Mouse (Mus musculus): Measurements from ENCODE around the gene Pigm. TPM values are rescaled to one million over a fixed set of nuclear protein-coding genes. Genes with fewer than 3 reads are reported as not detected.

Pigm gene
- polyA plus RNA-seq, 1 experiment from 2014 or later: 5.1 TPM

GRCm38 (mm10) chr1:172420181-172420580 lies 43.8 kb downstream of the Pigm start:
- Histone ChIP-seq H3K4me2 (no peak overlapping the region), H3K27me3 (no peaks in the 10 kb centered on the region), H3K27ac (replicated peaks) (no peak overlapping the region), H3K9me3 (no peaks in the 10 kb centered on the region), H3K9ac (no peak overlapping the region), H3K36me3 (no peaks in the 10 kb centered on the region), H3K4me3 (no peak overlapping the region), H3K4me1 (replicated peaks) (0 out of 2 replicates have a peak, but pooled peaks cover 4% of the 10 kb centered on the region)
- ATAC-seq (ENCODE audit: low read depth): no peak
- WGBS: 90% methylated on average over 6 of the region's 6 CpGs

- no peak overlapping the region for H3K9ac ChIP-seq
- no peak for ATAC-seq (ENCODE audit: low read depth)
- H3K4me2 ChIP-seq: no peak overlapping the region
- no peaks in the 10 kb centered on the region for H3K36me3 ChIP-seq
- no peak overlapping the region for H3K27ac ChIP-seq (replicated peaks)
- H3K9me3 ChIP-seq: no peaks in the 10 kb centered on the region
- 63% methylated on average over 1 of the region's 1 CpGs for WGBS
- H3K4me3 ChIP-seq: no peak overlapping the region
- H3K27me3 ChIP-seq: no peaks in the 10 kb centered on the region
- H3K4me1 ChIP-seq (replicated peaks): no peaks in the 10 kb centered on the region
These were observed 47.0 kb downstream of the Pigm start for GRCm38 (mm10) chr1:172423393-172423792.

GRCm38 (mm10) chr1:172426419-172426818 lies 50.1 kb downstream of the Pigm start:
- 52% methylated on average over 1 of the region's 1 CpGs for WGBS
- Histone ChIP-seq H3K4me3 (no peak overlapping the region), H3K4me2 (no peak overlapping the region), H3K9ac (no peak overlapping the region), H3K27ac (replicated peaks) (no peak overlapping the region), H3K36me3 (no peaks in the 10 kb centered on the region), H3K9me3 (no peaks in the 10 kb centered on the region), H3K4me1 (replicated peaks) (no peaks in the 10 kb centered on the region), H3K27me3 (no peaks in the 10 kb centered on the region)
- ATAC-seq (ENCODE audit: low read depth): no peak

- WGBS: 89% methylated on average over 3 of the region's 3 CpGs
- Histone ChIP-seq H3K9ac (no peak overlapping the region), H3K9me3 (no peaks in the 10 kb centered on the region), H3K4me1 (replicated peaks) (no peaks in the 10 kb centered on the region), H3K36me3 (no peaks in the 10 kb centered on the region), H3K27me3 (no peaks in the 10 kb centered on the region), H3K4me3 (no peak overlapping the region), H3K4me2 (no peak overlapping the region), H3K27ac (replicated peaks) (no peak overlapping the region)
- no peak for ATAC-seq (ENCODE audit: low read depth)
These were observed 51.5 kb downstream of the Pigm start for GRCm38 (mm10) chr1:172427841-172428240.

- Histone ChIP-seq H3K4me3 (no peak overlapping the region), H3K27me3 (no peaks in the 10 kb centered on the region), H3K36me3 (no peaks in the 10 kb centered on the region), H3K27ac (replicated peaks) (no peak overlapping the region), H3K9ac (no peak overlapping the region), H3K4me2 (no peak overlapping the region), H3K4me1 (replicated peaks) (no peaks in the 10 kb centered on the region), H3K9me3 (no peaks in the 10 kb centered on the region)
- ATAC-seq (ENCODE audit: low read depth): no peak
- WGBS: 81% methylated on average over 1 of the region's 1 CpGs
These were observed 52.3 kb downstream of the Pigm start for GRCm38 (mm10) chr1:172428614-172429013.

- H3K4me3 ChIP-seq: no peak overlapping the region
- WGBS: 58% methylated on average over 9 of the region's 9 CpGs
- no peaks in the 10 kb centered on the region for H3K9me3 ChIP-seq
- ATAC-seq (ENCODE audit: low read depth): no peak
- no peaks in the 10 kb centered on the region for H3K27me3 ChIP-seq
- no peak overlapping the region for H3K9ac ChIP-seq
- H3K27ac ChIP-seq (replicated peaks): no peak overlapping the region
- no peak overlapping the region for H3K4me2 ChIP-seq
- H3K4me1 ChIP-seq (replicated peaks): no peaks in the 10 kb centered on the region
- H3K36me3 ChIP-seq: no peaks in the 10 kb centered on the region
These were observed 54.4 kb downstream of the Pigm start for GRCm38 (mm10) chr1:172430731-172431220.

GRCm38 (mm10) chr1:172431836-172432586 lies 55.7 kb downstream of the Pigm start:
- WGBS: 60% methylated on average over 4 of the region's 4 CpGs
- H3K4me2 ChIP-seq: no peak overlapping the region
- no peak for ATAC-seq (ENCODE audit: low read depth)

GRCm38 (mm10) chr1:172432587-172432955 lies 56.2 kb downstream of the Pigm start:
- Histone ChIP-seq H3K4me3 (no peak overlapping the region), H3K4me2 (no peak overlapping the region), H3K36me3 (no peaks in the 10 kb centered on the region), H3K27ac (replicated peaks) (no peak overlapping the region), H3K9ac (no peak overlapping the region), H3K9me3 (no peaks in the 10 kb centered on the region), H3K4me1 (replicated peaks) (no peaks in the 10 kb centered on the region), H3K27me3 (no peaks in the 10 kb centered on the region)
- WGBS: 88% methylated on average over 3 of the region's 3 CpGs
- no peak for ATAC-seq (ENCODE audit: low read depth)

More at GRCm38 (mm10) chr1:172431836-172432586, 55.7 kb downstream of the Pigm start:
- H3K36me3 ChIP-seq: no peaks in the 10 kb centered on the region
- H3K9ac ChIP-seq: no peak overlapping the region
- no peaks in the 10 kb centered on the region for H3K27me3 ChIP-seq
- no peak overlapping the region for H3K27ac ChIP-seq (replicated peaks)
- no peaks in the 10 kb centered on the region for H3K9me3 ChIP-seq
- no peak overlapping the region for H3K4me3 ChIP-seq
- H3K4me1 ChIP-seq (replicated peaks): no peaks in the 10 kb centered on the region

GRCm38 (mm10) chr1:172433012-172433850 lies 56.9 kb downstream of the Pigm start:
- no peak overlapping the region for H3K4me3 ChIP-seq
- no peak overlapping the region for H3K27ac ChIP-seq (replicated peaks)
- WGBS: 84% methylated on average over 20 of the region's 20 CpGs
- H3K27me3 ChIP-seq: no peaks in the 10 kb centered on the region
- no peak overlapping the region for H3K9ac ChIP-seq
- H3K4me1 ChIP-seq (replicated peaks): no peaks in the 10 kb centered on the region
- H3K36me3 ChIP-seq: no peaks in the 10 kb centered on the region
- no peak for ATAC-seq (ENCODE audit: low read depth)
- H3K9me3 ChIP-seq: no peaks in the 10 kb centered on the region
- no peak overlapping the region for H3K4me2 ChIP-seq

Other genes with a start within 250 kb of the Pigm start
- 163 and 164 TPM in 2 replicates for gene Pex19, start 249.8 kb upstream of the Pigm start, polyA plus RNA-seq (2015; fragmentation: Nextera tagmentation; extraction: Ambion mirVana)
- gene Dcaf8, start 228.5 kb upstream of the Pigm start, polyA plus RNA-seq (2015; fragmentation: Nextera tagmentation; extraction: Ambion mirVana): 94.0 and 96.6 TPM in 2 replicates
- 355 and 388 TPM in 2 replicates for gene Pea15a, start 169.7 kb upstream of the Pigm start, polyA plus RNA-seq (2015; fragmentation: Nextera tagmentation; extraction: Ambion mirVana)
- 2.3 and 2.6 TPM in 2 replicates for gene Casq1, start 156.7 kb upstream of the Pigm start, polyA plus RNA-seq (2015; fragmentation: Nextera tagmentation; extraction: Ambion mirVana)
- not detected in 2 replicates for gene Atp1a4, start 118.1 kb upstream of the Pigm start, polyA plus RNA-seq (2015; fragmentation: Nextera tagmentation; extraction: Ambion mirVana)
- 116 and 126 TPM in 2 replicates for gene Igsf8, start 114.9 kb upstream of the Pigm start, polyA plus RNA-seq (2015; fragmentation: Nextera tagmentation; extraction: Ambion mirVana)
- gene Atp1a2, start 78.5 kb upstream of the Pigm start, polyA plus RNA-seq (2015; fragmentation: Nextera tagmentation; extraction: Ambion mirVana): 38.6 and 40.0 TPM in 2 replicates
- gene Kcnj9, start 47.2 kb upstream of the Pigm start, polyA plus RNA-seq (2015; fragmentation: Nextera tagmentation; extraction: Ambion mirVana): 1.5 and 2.1 TPM in 2 replicates
- 1.9 and 2.0 TPM in 2 replicates for gene Kcnj10, start 35.3 kb upstream of the Pigm start, polyA plus RNA-seq (2015; fragmentation: Nextera tagmentation; extraction: Ambion mirVana)
- gene Slamf9, start 98.8 kb downstream of the Pigm start, polyA plus RNA-seq (2015; fragmentation: Nextera tagmentation; extraction: Ambion mirVana): 0.37 TPM in 1 of 2 replicates, not detected in the other
- 62.6 and 65.9 TPM in 2 replicates for gene Igsf9, start 105.2 kb downstream of the Pigm start, polyA plus RNA-seq (2015; fragmentation: Nextera tagmentation; extraction: Ambion mirVana)
- 160 and 187 TPM in 2 replicates for gene Tagln2, start 123.5 kb downstream of the Pigm start, polyA plus RNA-seq (2015; fragmentation: Nextera tagmentation; extraction: Ambion mirVana)
- gene Cfap45, start 144.3 kb downstream of the Pigm start, polyA plus RNA-seq (2015; fragmentation: Nextera tagmentation; extraction: Ambion mirVana): 2.5 and 3.1 TPM in 2 replicates
- gene Vsig8, start 179.4 kb downstream of the Pigm start, polyA plus RNA-seq (2015; fragmentation: Nextera tagmentation; extraction: Ambion mirVana): 0.82 and 0.85 TPM in 2 replicates
- not detected in 2 replicates for gene Slamf8, start 214.0 kb downstream of the Pigm start, polyA plus RNA-seq (2015; fragmentation: Nextera tagmentation; extraction: Ambion mirVana)
- gene Fcrl6, start 226.0 kb downstream of the Pigm start, polyA plus RNA-seq (2015; fragmentation: Nextera tagmentation; extraction: Ambion mirVana): 0.15 and 0.52 TPM in 2 replicates